Mouse (Mus musculus): ENCODE measurements around the gene Tbc1d23. TPM values are rescaled to one million over a fixed set of nuclear protein-coding genes. Genes with fewer than 3 reads are reported as not detected.

The Tbc1d23 gene
- polyA plus RNA-seq, 1 experiment from 2014 or later, result 40.5 TPM

GRCm38 (mm10) chr16:57191214-57191613, 40.1 kb downstream of the Tbc1d23 start:
- Histone ChIP-seq H3K27me3 (ENCODE audit: control insufficient read depth, insufficient read depth, low read length) (no peaks in the 10 kb centered on the region), H3K4me1 (ENCODE audit: control insufficient read depth, insufficient read depth, low read length) (no peaks in the 10 kb centered on the region), H3K9ac (replicated peaks; ENCODE audit: low read depth, low read length) (no peak overlapping the region), H3K9me3 (ENCODE audit: control insufficient read depth, low read depth, low read length) (no peaks in the 10 kb centered on the region), H3K4me3 (ENCODE audit: low read depth, low read length) (no peak overlapping the region), H3K27ac (ENCODE audit: low read length) (no peak overlapping the region), H3K4me2 (replicated peaks; ENCODE audit: low read depth, low read length) (no peak overlapping the region), H3K36me3 (ENCODE audit: control insufficient read depth, insufficient read depth, low read length) (peaks cover 25% of the 10 kb centered on the region)
- 92% methylated on average over 14 of the region's 14 CpGs for WGBS
- no peak for ATAC-seq (ENCODE audit: insufficient number of reproducible peaks, insufficient read depth, low FRiP score, low read depth)

GRCm38 (mm10) chr16:57190390-57190789, 40.9 kb downstream of the Tbc1d23 start:
- H3K9me3 ChIP-seq (ENCODE audit: control insufficient read depth, low read depth, low read length), result no peaks in the 10 kb centered on the region
- 86% methylated on average over 8 of the region's 8 CpGs for WGBS
- no peak overlapping the region for H3K27ac ChIP-seq (ENCODE audit: low read length)
- H3K27me3 ChIP-seq (ENCODE audit: control insufficient read depth, insufficient read depth, low read length), result no peaks in the 10 kb centered on the region
- no peak overlapping the region for H3K4me2 ChIP-seq (replicated peaks; ENCODE audit: low read depth, low read length)
- peaks cover 25% of the 10 kb centered on the region for H3K36me3 ChIP-seq (ENCODE audit: control insufficient read depth, insufficient read depth, low read length)
- H3K9ac ChIP-seq (replicated peaks; ENCODE audit: low read depth, low read length), result no peak overlapping the region
- H3K4me1 ChIP-seq (ENCODE audit: control insufficient read depth, insufficient read depth, low read length), result no peaks in the 10 kb centered on the region
- no peak for ATAC-seq (ENCODE audit: insufficient number of reproducible peaks, insufficient read depth, low FRiP score, low read depth)
- no peak overlapping the region for H3K4me3 ChIP-seq (ENCODE audit: low read depth, low read length)

GRCm38 (mm10) chr16:57189493-57189892, 41.8 kb downstream of the Tbc1d23 start:
- WGBS, result 83% methylated on average over 2 of the region's 2 CpGs
- Histone ChIP-seq H3K27me3 (ENCODE audit: control insufficient read depth, insufficient read depth, low read length) (no peaks in the 10 kb centered on the region), H3K36me3 (ENCODE audit: control insufficient read depth, insufficient read depth, low read length) (peaks cover 25% of the 10 kb centered on the region), H3K4me2 (replicated peaks; ENCODE audit: low read depth, low read length) (no peak overlapping the region), H3K4me1 (ENCODE audit: control insufficient read depth, insufficient read depth, low read length) (no peaks in the 10 kb centered on the region), H3K9ac (replicated peaks; ENCODE audit: low read depth, low read length) (no peak overlapping the region), H3K9me3 (ENCODE audit: control insufficient read depth, low read depth, low read length) (no peaks in the 10 kb centered on the region), H3K4me3 (ENCODE audit: low read depth, low read length) (no peak overlapping the region), H3K27ac (ENCODE audit: low read length) (no peak overlapping the region)
- ATAC-seq (ENCODE audit: insufficient number of reproducible peaks, insufficient read depth, low FRiP score, low read depth), result no peak

GRCm38 (mm10) chr16:57186618-57187017, 44.7 kb downstream of the Tbc1d23 start:
- no peak for ATAC-seq (ENCODE audit: insufficient number of reproducible peaks, insufficient read depth, low FRiP score, low read depth)
- WGBS, result 95% methylated on average over 4 of the region's 4 CpGs
- peaks cover 30% of the 10 kb centered on the region for H3K36me3 ChIP-seq (ENCODE audit: control insufficient read depth, insufficient read depth, low read length)
- H3K27ac ChIP-seq (ENCODE audit: low read length), result no peak overlapping the region
- H3K4me2 ChIP-seq (replicated peaks; ENCODE audit: low read depth, low read length), result no peak overlapping the region
- H3K9me3 ChIP-seq (ENCODE audit: control insufficient read depth, low read depth, low read length), result no peaks in the 10 kb centered on the region
- no peaks in the 10 kb centered on the region for H3K27me3 ChIP-seq (ENCODE audit: control insufficient read depth, insufficient read depth, low read length)
- no peak overlapping the region for H3K4me3 ChIP-seq (ENCODE audit: low read depth, low read length)
- H3K4me1 ChIP-seq (ENCODE audit: control insufficient read depth, insufficient read depth, low read length), result no peaks in the 10 kb centered on the region
- no peak overlapping the region for H3K9ac ChIP-seq (replicated peaks; ENCODE audit: low read depth, low read length)

DNA sequence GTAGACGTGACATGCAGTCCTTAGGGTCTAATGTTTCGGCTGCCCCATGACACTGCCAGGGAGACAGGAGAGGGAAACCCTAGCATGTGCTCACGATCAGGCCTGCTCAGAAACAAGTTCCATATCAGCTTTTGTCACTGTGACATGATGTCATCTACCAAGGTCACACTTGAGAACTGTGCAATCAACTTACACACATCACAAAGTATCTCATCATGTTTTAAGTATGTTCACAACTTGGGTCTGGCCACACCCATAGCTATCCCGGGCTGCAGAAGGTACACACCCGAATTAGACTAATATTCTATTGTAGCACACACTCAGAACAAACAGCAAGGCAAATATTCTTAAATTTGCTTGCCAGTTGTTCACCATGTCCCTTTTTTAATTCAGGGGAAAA, 49.3 kb downstream of the Tbc1d23 start:
- Histone ChIP-seq H3K9ac (replicated peaks; ENCODE audit: low read depth, low read length) (no peak overlapping the region), H3K27me3 (ENCODE audit: control insufficient read depth, insufficient read depth, low read length) (no peaks in the 10 kb centered on the region), H3K27ac (ENCODE audit: low read length) (no peak overlapping the region), H3K9me3 (ENCODE audit: control insufficient read depth, low read depth, low read length) (no peaks in the 10 kb centered on the region), H3K4me1 (ENCODE audit: control insufficient read depth, insufficient read depth, low read length) (no peaks in the 10 kb centered on the region), H3K4me2 (replicated peaks; ENCODE audit: low read depth, low read length) (no peak overlapping the region), H3K4me3 (ENCODE audit: low read depth, low read length) (no peak overlapping the region), H3K36me3 (ENCODE audit: control insufficient read depth, insufficient read depth, low read length) (peaks cover 31% of the 10 kb centered on the region)
- WGBS, result 88% methylated on average over 5 of the region's 5 CpGs
- ATAC-seq (ENCODE audit: insufficient number of reproducible peaks, insufficient read depth, low FRiP score, low read depth), result no peak

DNA sequence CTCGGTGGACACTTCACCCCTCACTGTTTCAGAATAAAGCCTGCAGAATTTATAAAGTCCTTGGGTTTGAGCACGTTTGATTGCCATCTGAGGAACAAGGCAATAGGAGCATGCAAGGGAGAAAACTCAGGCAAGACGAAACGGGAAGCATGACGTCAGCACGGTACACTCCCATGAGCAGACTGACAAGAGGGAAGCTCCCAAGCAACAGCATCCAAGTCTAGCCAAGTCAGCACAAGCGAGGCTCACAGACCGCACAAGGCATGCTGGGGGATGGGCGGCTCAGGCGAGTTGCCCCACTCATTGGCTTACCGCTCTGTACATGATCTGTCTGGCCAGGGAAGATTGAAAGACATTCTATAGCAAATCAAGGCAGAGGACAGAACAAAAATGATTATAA, 50.1 kb downstream of the Tbc1d23 start:
- no peak overlapping the region for H3K27ac ChIP-seq (ENCODE audit: low read length)
- no peak overlapping the region for H3K4me3 ChIP-seq (ENCODE audit: low read depth, low read length)
- ATAC-seq (ENCODE audit: insufficient number of reproducible peaks, insufficient read depth, low FRiP score, low read depth), result no peak
- no peaks in the 10 kb centered on the region for H3K4me1 ChIP-seq (ENCODE audit: control insufficient read depth, insufficient read depth, low read length)
- H3K9me3 ChIP-seq (ENCODE audit: control insufficient read depth, low read depth, low read length), result no peaks in the 10 kb centered on the region
- peaks cover 34% of the 10 kb centered on the region for H3K36me3 ChIP-seq (ENCODE audit: control insufficient read depth, insufficient read depth, low read length)
- H3K27me3 ChIP-seq (ENCODE audit: control insufficient read depth, insufficient read depth, low read length), result no peaks in the 10 kb centered on the region
- H3K4me2 ChIP-seq (replicated peaks; ENCODE audit: low read depth, low read length), result no peak overlapping the region
- 80% methylated on average over 11 of the region's 11 CpGs for WGBS
- H3K9ac ChIP-seq (replicated peaks; ENCODE audit: low read depth, low read length), result no peak overlapping the region

GRCm38 (mm10) chr16:57177664-57178063, 53.6 kb downstream of the Tbc1d23 start:
- no peak for ATAC-seq (ENCODE audit: insufficient number of reproducible peaks, insufficient read depth, low FRiP score, low read depth)
- WGBS, result 91% methylated on average over 10 of the region's 10 CpGs

GRCm38 (mm10) chr16:57177254-57177653, 54.0 kb downstream of the Tbc1d23 start:
- Histone ChIP-seq H3K4me3 (ENCODE audit: low read depth, low read length) (no peak overlapping the region), H3K27me3 (ENCODE audit: control insufficient read depth, insufficient read depth, low read length) (no peaks in the 10 kb centered on the region), H3K27ac (ENCODE audit: low read length) (no peak overlapping the region), H3K9ac (replicated peaks; ENCODE audit: low read depth, low read length) (no peak overlapping the region), H3K36me3 (ENCODE audit: control insufficient read depth, insufficient read depth, low read length) (peaks cover 35% of the 10 kb centered on the region; the same call in 1 of the 2 replicates), H3K4me2 (replicated peaks; ENCODE audit: low read depth, low read length) (no peak overlapping the region), H3K4me1 (ENCODE audit: control insufficient read depth, insufficient read depth, low read length) (no peaks in the 10 kb centered on the region), H3K9me3 (ENCODE audit: control insufficient read depth, low read depth, low read length) (no peaks in the 10 kb centered on the region)
- ATAC-seq (ENCODE audit: insufficient number of reproducible peaks, insufficient read depth, low FRiP score, low read depth), result no peak
- 62% methylated on average over 2 of the region's 2 CpGs for WGBS

More at GRCm38 (mm10) chr16:57177664-57178063, 53.6 kb downstream of the Tbc1d23 start:
- Histone ChIP-seq H3K27me3 (ENCODE audit: control insufficient read depth, insufficient read depth, low read length) (no peaks in the 10 kb centered on the region), H3K9ac (replicated peaks; ENCODE audit: low read depth, low read length) (no peak overlapping the region), H3K27ac (ENCODE audit: low read length) (no peak overlapping the region), H3K4me1 (ENCODE audit: control insufficient read depth, insufficient read depth, low read length) (no peaks in the 10 kb centered on the region), H3K4me3 (ENCODE audit: low read depth, low read length) (no peak overlapping the region), H3K9me3 (ENCODE audit: control insufficient read depth, low read depth, low read length) (no peaks in the 10 kb centered on the region), H3K4me2 (replicated peaks; ENCODE audit: low read depth, low read length) (no peak overlapping the region), H3K36me3 (ENCODE audit: control insufficient read depth, insufficient read depth, low read length) (peaks cover 31% of the 10 kb centered on the region; the same call in 1 of the 2 replicates)

- WGBS, result 94% methylated on average over 7 of the region's 7 CpGs
- H3K4me2 ChIP-seq (replicated peaks; ENCODE audit: low read depth, low read length), result no peak overlapping the region
- no peak overlapping the region for H3K9ac ChIP-seq (replicated peaks; ENCODE audit: low read depth, low read length)
- no peaks in the 10 kb centered on the region for H3K4me1 ChIP-seq (ENCODE audit: control insufficient read depth, insufficient read depth, low read length)
- peaks cover 35% of the 10 kb centered on the region for H3K36me3 ChIP-seq (ENCODE audit: control insufficient read depth, insufficient read depth, low read length)
- no peak overlapping the region for H3K27ac ChIP-seq (ENCODE audit: low read length)
- no peaks in the 10 kb centered on the region for H3K9me3 ChIP-seq (ENCODE audit: control insufficient read depth, low read depth, low read length)
- ATAC-seq (ENCODE audit: insufficient number of reproducible peaks, insufficient read depth, low FRiP score, low read depth), result no peak
- no peak overlapping the region for H3K4me3 ChIP-seq (ENCODE audit: low read depth, low read length)
- no peaks in the 10 kb centered on the region for H3K27me3 ChIP-seq (ENCODE audit: control insufficient read depth, insufficient read depth, low read length)
Observed at GRCm38 (mm10) chr16:57176276-57176675, 55.0 kb downstream of the Tbc1d23 start.
